Mouse (Mus musculus) lung, postnatal 25 days (tissue): Measurements from ENCODE around the gene Moap1.

Experiments
- DNase-seq: peaks from one replicate; pipeline ENCODE4 v3.0.0; 2022; ENCODE audit warnings: low spot score

Gene Moap1

DNA sequence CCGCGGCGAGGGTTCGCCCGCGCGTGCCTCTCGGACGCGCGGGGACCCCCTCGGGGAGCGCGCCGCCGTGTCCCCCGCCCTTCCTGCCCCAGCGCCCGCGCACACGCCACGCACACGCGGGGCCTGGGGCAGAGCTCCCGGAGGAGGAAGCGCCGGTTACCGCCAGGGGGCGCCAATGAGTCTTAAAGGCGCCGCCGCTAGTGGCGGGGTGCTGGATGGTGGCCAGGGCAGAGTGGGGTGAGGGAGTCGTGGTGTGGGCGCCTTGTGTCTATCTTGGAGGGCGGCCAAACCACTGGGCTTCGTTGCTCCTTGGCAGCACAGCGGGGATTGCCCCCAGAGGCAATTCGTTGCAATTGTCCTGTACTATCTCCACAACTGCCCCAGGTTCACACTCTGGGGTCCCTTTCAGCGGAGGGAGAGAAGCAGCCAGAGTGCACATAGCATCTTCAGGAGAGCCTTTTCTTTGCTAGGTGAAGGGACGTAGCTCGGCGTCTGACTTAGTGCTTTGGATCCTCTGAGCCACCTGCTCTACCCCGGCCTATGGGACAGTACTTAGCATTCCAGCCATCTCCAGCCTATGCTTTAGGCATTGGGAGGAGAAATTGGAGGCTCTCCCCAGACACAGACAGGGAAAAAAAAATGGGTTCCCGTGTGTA is 38.1 kb downstream of the Moap1 start:
- DNase-seq, result peak; percentile 83

DNA sequence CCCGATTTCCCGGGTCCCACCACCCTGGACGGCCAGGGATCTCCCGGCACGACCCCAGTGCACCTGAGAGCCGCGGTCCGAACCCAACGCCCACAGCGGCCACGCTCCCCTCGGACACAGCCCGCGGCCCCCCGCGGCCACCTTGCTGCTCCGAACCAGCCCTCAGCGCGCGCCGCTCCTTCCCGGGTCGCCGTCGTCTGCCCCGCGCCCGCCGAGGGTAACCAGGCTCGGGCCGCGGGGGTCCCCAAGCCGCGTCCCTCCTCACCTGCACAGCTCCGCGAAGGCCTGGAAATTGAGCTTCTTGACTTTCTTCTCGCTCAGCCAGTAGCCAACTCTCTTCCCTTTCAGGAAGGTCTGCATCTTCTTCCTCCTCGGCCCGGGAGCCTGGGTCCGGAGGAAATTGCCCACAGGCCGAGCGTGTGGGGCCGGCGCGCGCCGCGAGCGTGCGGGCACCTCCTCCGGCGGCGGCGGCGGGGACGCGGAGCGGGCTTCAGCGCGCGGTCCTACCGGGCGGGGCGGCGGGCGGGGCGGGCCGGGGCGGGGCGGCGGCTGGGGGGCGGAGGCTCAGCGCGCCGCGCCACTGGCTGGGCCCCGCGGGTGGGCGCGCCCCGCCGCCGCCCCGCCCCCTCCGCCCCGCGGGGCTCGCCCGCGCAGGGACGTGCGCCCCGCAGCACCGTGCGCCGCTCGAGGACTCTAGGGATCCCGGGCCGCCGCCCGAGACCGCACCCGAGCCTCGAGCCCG is 38.8 kb downstream of the Moap1 start, which contains the start of gene Itpk1:
Itpk1 (minus strand) TSS at position 474 of the 742 bp plus-strand sequence.
- DNase-seq, result peak; percentile 50

DNA sequence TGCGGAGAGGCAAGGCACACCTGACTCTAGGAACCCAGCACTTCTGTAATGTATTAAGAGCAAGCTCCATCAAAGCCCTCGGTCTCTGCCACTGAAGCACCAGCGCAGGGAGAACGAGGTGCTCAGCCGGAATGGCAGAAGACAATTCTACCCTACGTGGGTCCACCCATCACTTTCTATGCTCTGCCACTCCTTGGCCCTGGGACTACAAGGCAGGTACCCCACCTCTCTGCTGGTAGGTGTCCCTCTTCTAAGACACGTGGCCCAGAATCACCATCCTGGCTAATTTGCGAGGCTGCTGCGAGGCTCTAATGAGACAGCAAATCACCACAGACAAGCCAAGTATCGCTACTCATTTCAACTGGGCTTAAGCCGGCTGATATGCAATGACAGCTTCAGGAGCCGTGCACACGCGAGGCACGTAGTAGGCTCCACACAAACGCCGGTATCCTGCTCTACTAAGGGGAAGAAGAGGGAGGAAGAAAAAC is 39.5 kb downstream of the Moap1 start:
- no peak for DNase-seq

DNA sequence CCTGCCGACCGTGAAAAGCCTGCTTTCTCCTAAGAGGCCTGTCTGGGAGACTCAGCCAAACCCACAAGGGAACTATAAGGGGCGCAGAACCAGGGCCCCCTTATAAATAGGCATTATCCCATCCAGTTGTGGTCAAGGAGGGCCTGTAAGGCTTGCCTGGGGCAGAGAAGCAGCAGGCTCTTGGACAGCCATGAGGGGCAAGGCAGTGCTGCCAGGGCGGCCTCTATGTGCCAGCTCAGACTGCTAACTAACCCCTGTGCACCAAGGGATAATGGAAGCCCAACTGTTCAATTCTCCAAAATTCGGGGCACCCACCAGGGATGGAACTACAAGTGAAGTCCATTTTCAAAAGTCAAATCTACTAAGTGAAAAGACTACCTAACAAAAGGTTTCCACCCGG is 40.0 kb downstream of the Moap1 start:
- DNase-seq, result no peak

DNA sequence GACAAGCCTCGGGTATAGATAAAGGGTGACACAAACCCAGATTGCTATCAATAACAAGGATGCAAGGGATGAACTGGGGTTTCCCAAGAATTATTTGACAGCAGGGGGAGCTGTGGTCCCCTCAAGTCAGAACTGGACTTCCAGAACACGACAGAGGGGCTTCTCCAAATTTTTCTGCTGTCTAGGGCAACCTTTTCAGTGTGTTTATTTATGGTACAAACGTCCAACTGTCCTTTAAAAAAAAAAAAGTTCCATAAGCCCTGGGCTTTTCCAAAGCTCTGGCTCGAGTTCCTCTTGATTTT is 40.4 kb downstream of the Moap1 start:
- DNase-seq, result no peak

DNA sequence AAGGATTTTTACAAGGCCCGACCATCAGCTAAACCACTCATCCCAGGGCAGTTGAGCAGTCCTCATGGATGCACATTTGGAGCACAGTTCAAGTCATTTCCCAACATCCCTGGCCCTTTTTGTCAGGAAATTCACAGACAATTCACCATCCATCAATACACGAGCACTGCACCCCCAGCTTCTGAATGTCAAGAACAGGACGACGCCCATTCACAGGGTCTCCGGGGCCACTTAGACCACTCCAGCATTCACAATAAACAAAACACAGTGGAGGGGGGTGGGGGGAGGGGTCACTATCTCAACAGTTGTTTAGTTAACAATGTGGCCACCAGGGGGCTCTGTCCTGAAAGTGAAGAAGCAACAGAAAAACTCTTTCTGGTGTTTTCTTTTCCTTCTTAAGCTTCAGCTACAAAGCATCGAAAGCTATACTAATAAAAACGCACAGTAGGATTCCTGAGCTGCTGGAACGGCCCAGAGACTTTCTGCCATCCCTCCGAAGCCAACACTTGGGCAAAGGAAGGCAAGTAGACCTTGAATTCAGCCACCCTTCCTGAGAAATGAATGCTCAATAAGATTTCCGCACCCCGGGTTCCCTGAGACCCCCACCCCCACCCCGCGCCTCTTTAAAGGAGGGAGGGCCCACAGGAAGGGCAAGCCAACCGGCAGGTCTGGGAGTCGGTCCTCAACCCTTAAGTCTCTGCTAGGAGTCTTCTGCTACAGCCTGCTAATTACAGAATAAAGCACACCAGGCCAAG is 40.9 kb downstream of the Moap1 start:
- DNase-seq, result peak; percentile 76

DNA sequence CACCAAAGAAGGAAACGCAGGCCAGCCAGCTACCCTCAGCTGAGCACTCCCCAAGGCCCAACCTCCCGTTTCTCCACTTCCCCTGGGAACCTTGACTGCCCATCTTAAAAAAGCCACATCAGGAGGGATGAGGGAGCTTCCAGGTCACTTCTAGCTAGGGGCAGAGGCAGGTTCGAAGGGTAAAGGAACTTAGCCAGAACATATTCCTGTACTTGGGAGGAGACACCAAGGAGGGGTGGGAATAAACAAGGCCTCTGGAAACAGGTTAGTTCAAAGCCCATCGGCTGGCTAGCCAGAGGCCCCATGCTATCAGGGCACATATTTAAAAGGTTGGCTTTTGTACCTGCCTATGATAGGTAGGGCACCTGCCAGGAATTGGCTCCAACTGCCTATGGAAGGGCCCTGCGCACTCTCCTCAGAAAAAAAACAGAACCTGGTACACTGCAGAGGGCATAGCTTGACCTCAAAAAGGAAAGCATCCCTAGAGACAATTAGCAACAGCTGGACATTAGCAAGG is 41.7 kb downstream of the Moap1 start:
- no peak for DNase-seq

DNA sequence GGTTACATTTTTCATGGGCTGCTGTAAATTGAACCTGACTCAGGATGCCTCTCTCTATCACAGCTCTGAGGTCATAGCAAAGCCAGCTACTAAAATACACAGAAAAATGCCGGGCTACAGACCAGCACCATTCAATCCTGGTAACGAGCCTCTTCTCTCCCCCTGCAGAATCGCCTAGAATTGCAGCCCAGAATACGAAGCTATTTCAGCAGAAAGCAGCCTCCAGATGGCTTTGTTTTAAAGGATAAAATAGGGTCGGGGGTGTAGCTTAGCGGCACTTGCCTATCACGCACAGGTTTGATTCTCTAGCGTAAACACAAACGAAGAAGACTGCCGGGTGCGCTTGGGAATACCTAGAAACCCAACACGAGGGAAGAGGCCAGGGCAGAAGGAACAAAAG is 43.0 kb downstream of the Moap1 start:
- DNase-seq, result no peak

DNA sequence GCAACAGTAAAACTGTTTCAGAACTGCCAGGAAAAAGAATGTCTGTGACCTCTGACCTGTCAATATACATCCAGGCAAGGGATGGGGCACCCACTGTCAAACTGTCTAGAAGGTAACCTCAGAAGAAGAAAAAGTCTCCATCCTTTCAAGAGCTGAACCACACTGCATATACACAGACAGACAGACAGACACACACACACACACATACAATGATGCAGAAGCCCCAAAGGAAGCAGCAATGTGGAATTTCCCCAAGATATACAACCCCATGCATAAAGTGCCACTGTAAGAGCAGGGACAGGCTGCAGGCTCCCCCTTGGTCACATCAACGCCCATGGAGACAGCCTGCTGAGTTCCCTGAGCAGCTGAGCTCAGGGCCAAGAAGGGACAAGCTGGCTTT is 44.3 kb downstream of the Moap1 start:
- no peak for DNase-seq

DNA sequence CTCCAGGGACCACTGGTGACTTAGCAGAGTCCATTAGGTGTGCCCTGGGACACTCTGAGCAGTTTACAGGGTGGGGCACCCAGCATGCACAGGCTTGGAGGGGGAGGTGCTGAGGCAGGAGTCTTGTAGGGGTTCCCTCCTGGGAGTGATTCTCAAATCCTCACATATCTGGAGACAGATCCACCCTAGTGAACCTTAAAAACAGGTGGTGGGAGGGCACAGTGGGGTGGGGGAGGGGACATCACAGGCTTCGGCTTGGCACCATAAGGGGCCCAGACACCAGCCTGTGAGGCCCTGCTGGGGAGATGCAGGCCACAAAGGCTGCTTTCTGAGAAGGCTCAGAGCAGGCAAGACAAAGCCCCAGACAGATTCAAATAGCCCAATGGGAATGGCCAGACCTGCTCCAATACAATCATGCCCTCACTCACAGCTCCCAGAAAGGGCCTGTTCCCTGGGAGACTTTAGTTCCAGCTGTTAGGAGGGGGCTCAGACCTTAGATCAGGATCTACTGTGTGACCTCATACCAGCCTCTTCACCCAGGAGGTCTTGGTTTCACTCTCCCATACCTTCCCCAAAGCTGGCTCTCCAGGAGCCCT is 45.3 kb downstream of the Moap1 start:
- DNase-seq, result no peak

DNA sequence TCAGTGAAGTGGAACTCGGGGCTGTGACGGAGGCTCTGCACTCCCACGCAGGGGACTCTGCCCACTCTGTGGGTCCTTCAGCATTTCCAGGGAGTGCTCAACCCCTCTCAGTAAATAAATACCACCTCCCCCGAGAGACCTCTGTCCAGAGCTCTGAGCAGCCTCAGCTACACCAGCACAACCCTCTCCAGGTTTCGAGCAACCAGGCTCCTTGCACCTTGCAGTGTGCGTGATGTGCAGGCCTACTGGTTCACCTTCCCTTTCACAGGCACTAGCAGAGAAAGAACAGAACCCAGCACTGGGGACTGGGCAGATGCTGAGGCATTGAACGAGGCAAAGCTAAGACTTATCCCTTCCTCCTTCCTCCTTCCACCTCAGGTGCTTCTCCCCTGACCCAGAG is 46.1 kb downstream of the Moap1 start:
- DNase-seq, result no peak

DNA sequence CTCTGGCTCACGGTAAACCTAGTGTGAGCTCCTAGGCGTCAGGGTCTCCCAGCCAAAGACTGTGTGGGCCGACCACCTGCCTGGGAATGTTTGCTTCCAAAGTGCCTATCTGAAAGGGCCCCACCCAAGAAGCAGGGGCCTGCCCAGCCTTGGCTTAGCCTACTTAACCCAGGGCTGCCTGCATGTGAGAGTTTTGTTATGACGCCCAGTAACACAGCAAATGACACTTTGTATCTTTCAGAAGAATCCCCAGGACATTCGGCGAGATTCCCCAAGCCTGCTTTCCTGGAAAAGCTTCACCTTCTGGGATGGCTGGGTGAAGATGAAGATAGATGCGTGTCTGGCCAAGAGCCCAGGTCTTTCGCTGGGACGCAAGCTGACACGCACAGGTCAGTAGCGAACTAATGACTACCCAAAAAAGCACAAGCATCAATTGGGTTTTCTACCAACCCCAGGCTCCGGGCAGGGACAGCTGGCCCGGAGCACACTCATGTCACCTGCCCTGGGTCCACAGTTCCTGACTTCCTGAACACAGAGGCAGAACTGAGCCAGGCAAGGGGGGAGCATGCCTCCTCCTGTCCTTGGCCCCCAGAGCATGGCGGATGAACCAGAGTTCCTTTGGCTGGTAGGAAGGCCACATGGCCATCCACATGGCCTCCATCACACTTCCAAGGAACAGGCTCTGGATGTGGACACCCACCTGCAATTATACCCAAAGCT is 46.7 kb downstream of the Moap1 start:
- no peak for DNase-seq

DNA sequence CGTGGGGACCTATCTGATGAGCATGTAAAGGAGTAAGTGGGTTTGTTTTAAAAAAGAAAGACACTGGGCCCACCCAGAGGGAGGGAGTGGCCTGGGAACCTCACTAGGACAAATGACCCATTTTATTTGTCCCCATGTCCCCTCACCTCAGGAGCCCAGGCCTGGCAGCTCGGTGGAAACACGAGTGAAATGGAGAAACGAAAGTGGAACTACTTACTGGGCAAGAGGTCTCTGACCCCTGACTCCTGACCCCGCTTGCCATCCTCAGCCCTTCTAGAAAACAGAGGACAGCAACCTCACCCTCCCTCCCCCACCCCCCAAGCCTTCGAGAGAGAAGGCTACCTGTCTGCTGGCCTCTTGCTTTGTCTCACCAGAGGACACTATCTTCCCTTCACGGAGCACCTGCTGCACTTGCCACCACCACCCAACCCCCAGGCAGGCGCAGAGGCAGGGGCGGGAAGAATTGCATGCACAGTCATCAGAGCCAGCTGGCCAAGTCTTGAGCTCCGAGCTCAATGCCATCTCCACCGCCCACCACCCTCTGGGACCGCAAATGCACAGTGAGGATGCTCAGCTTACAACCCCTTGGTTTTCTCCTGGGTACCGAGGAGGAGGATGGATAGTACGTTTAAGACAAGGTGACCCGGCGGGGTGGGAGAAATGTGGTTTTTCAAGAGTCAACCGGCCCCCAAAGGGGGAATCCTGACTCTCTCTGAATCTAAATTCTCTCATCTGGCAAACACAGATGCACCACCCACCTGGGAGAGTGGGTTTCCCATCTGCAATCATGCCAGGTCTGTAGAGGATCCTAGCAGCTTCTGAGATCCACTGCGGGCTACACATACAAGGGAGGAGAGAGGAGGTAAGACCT is 47.9 kb downstream of the Moap1 start:
- no peak for DNase-seq
